Mouse (Mus musculus): Measurements from ENCODE around the gene Tspan9.

- no peak for TF ChIP-seq ZNF384 (IDR thresholded peaks at IDR 0.05; ENCODE audit: low read depth, low read length)
- TF ChIP-seq MAFK (IDR thresholded peaks at IDR 0.05; ENCODE audit: insufficient read depth, low read depth, low read length): no peak
- TF ChIP-seq ZC3H11A (IDR thresholded peaks at IDR 0.05; ENCODE audit: borderline replicate concordance, low read depth, low read length): no peak
- TF ChIP-seq CHD2 (IDR thresholded peaks at IDR 0.05; ENCODE audit: low read depth, low read length): no peak
These were observed 131.6 kb downstream of the Tspan9 start for GRCm38 (mm10) chr6:128011781-128012180.
